Mouse (Mus musculus): ENCODE measurements around the gene Nphp3.

The Nphp3 gene

GRCm38 (mm10) chr9:104064571-104064970, 62.2 kb downstream of the Nphp3 start:
- no peak for DNase-seq (ENCODE audit: low spot score)

- DNase-seq (ENCODE audit: low spot score): no peak
Observed at GRCm38 (mm10) chr9:104070241-104070640, 67.9 kb downstream of the Nphp3 start.

- DNase-seq (ENCODE audit: low spot score): no peak
Observed at GRCm38 (mm10) chr9:104070863-104071604, 68.7 kb downstream of the Nphp3 start.

- no peak for DNase-seq (ENCODE audit: low spot score)
Observed at GRCm38 (mm10) chr9:104075808-104076207, 73.5 kb downstream of the Nphp3 start.

- no peak for DNase-seq (ENCODE audit: low spot score)
Observed at GRCm38 (mm10) chr9:104078780-104079179, 76.4 kb downstream of the Nphp3 start.

- DNase-seq (ENCODE audit: low spot score): peak; percentile 48
Observed at GRCm38 (mm10) chr9:104079379-104079778, 77.0 kb downstream of the Nphp3 start.

GRCm38 (mm10) chr9:104080038-104080437, 77.7 kb downstream of the Nphp3 start:
- no peak for DNase-seq (ENCODE audit: low spot score)

GRCm38 (mm10) chr9:104085730-104086429, 83.5 kb downstream of the Nphp3 start:
- no peak for DNase-seq (ENCODE audit: low spot score)

GRCm38 (mm10) chr9:104088555-104088954, 86.2 kb downstream of the Nphp3 start:
- DNase-seq (ENCODE audit: low spot score): no peak

GRCm38 (mm10) chr9:104092945-104093344, 90.6 kb downstream of the Nphp3 start:
- no peak for DNase-seq (ENCODE audit: low spot score)

Data from layer of hippocampus, adult 11-12 months (tissue).